Mouse (Mus musculus): ENCODE data around the gene Abhd16b.

Gene Abhd16b

GRCm38 (mm10) chr2:181541761-181542380, 48.9 kb downstream of the Abhd16b start:
- WGBS = 68% methylated on average over 6 of the region's 6 CpGs
